Mouse (Mus musculus): ENCODE data around the gene Prkca.

GRCm38 (mm10) chr11:108118221-108118620, 225.5 kb downstream of the Prkca start:
- TF ChIP-seq CTCF (IDR thresholded peaks at IDR 0.05; ENCODE audit: low read depth), result no peak
- TF ChIP-seq EP300 (IDR thresholded peaks at IDR 0.05; ENCODE audit: low read depth), result no peak
